Mouse (Mus musculus): ENCODE data around the gene Cfap300. TPM values are rescaled to one million over a fixed set of nuclear protein-coding genes. Genes with fewer than 3 reads are reported as not detected.

The Cfap300 gene
- polyA plus RNA-seq, 1 experiment from 2014 or later: 0.78 TPM

DNA sequence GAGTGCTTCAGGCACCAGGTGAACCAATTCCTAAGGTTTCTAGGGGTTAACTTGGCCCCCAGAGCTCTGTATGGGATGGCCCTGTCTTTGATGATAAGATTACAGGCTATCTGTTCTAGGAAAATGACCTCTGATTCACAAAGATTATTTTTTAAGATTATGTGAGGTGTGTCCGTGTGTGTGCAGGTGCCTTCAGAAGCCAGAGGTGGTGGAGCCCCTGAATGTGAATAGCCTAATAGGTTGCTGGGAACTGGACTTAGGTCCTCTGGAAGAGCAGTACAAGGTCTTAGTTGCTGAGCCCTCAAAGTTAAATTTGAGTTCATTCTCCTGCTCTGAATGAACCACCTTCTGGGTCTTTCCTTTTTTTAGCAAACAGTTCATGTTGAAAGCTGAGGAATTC lies 8.5 kb downstream of the Cfap300 start:
- H3K4me2 ChIP-seq (ENCODE audit: low read depth, low read length): no peak overlapping the region
- H3K27me3 ChIP-seq (ENCODE audit: control insufficient read depth, insufficient read depth, low read depth, low read length): no peaks in the 10 kb centered on the region
- no peak overlapping the region for H3K27ac ChIP-seq (ENCODE audit: low read length)
- no peaks in the 10 kb centered on the region for H3K9me3 ChIP-seq (replicated peaks; ENCODE audit: control insufficient read depth, low read length)
- no peaks in the 10 kb centered on the region for H3K4me1 ChIP-seq (ENCODE audit: control insufficient read depth, low read depth, low read length)
- no peak for ATAC-seq (ENCODE audit: low read depth)
- H3K4me3 ChIP-seq (ENCODE audit: low read depth, low read length): no peak overlapping the region
- 44% methylated on average over 1 of the region's 1 CpGs for WGBS (ENCODE audit: insufficient replicate concordance)
- H3K9ac ChIP-seq (ENCODE audit: low read depth, low read length): no peak overlapping the region
- no peaks in the 10 kb centered on the region for H3K36me3 ChIP-seq (ENCODE audit: control insufficient read depth, insufficient read depth)

DNA sequence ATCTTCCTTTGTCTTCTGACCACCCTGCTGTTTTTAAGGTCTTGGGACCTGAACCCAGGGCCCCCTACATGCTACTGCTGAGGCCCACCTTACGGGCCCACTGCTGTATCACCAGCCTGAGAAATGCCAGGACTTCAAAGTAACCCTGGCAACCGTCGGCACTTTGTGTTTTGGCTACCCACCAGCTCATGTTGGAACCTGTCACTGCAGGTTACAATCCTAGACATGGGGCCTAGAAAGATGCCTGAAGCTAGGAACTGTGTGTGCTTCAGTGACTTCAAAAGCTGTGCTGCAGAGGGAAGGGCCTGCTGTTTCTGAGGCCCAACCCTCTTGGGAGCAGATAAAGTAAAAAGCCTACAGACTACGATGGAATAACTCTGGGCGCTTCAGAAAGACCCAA lies 9.8 kb downstream of the Cfap300 start:
- WGBS (ENCODE audit: insufficient replicate concordance): 68% methylated on average over 5 of the region's 5 CpGs
- no peaks in the 10 kb centered on the region for H3K9me3 ChIP-seq (replicated peaks; ENCODE audit: control insufficient read depth, low read length)
- no peak overlapping the region for H3K4me3 ChIP-seq (ENCODE audit: low read depth, low read length)
- no peaks in the 10 kb centered on the region for H3K27me3 ChIP-seq (ENCODE audit: control insufficient read depth, insufficient read depth, low read depth, low read length)
- no peak overlapping the region for H3K27ac ChIP-seq (ENCODE audit: low read length)
- no peak for ATAC-seq (ENCODE audit: low read depth)
- no peak overlapping the region for H3K9ac ChIP-seq (ENCODE audit: low read depth, low read length)
- H3K36me3 ChIP-seq (ENCODE audit: control insufficient read depth, insufficient read depth): no peaks in the 10 kb centered on the region
- no peaks in the 10 kb centered on the region for H3K4me1 ChIP-seq (ENCODE audit: control insufficient read depth, low read depth, low read length)
- no peak overlapping the region for H3K4me2 ChIP-seq (ENCODE audit: low read depth, low read length)

DNA sequence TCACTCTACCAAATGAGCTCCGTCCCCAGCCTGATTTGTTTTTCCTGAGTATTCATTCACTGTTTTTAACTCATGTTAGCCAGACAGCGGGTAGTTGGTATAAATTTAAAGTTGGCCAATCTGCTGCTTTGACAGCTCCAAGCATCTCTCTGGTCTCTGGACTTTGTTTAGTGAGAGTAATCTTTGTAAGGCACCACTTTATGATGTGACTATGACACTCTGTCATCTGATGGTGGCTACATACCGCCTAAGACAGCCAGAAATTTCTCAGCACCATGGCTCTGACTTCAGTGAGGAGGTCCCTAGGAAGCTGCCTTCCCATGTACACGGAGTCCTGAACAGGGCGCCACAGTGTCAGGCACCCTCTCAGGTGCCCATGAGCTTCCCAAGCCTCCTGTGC lies 24.0 kb downstream of the Cfap300 start:
- H3K36me3 ChIP-seq (ENCODE audit: control insufficient read depth, insufficient read depth): no peaks in the 10 kb centered on the region
- H3K9me3 ChIP-seq (replicated peaks; ENCODE audit: control insufficient read depth, low read length): no peaks in the 10 kb centered on the region
- ATAC-seq (ENCODE audit: low read depth): no peak
- H3K4me1 ChIP-seq (ENCODE audit: control insufficient read depth, low read depth, low read length): no peaks in the 10 kb centered on the region
- 67% methylated on average over 5 of the region's 5 CpGs for WGBS (ENCODE audit: insufficient replicate concordance)
- no peak overlapping the region for H3K4me3 ChIP-seq (ENCODE audit: low read depth, low read length)
- no peak overlapping the region for H3K4me2 ChIP-seq (ENCODE audit: low read depth, low read length)
- H3K9ac ChIP-seq (ENCODE audit: low read depth, low read length): no peak overlapping the region
- no peak overlapping the region for H3K27ac ChIP-seq (ENCODE audit: low read length)
- peaks cover 3% of the 10 kb centered on the region; the same call in 1 of the 2 replicates for H3K27me3 ChIP-seq (ENCODE audit: control insufficient read depth, insufficient read depth, low read depth, low read length)

DNA sequence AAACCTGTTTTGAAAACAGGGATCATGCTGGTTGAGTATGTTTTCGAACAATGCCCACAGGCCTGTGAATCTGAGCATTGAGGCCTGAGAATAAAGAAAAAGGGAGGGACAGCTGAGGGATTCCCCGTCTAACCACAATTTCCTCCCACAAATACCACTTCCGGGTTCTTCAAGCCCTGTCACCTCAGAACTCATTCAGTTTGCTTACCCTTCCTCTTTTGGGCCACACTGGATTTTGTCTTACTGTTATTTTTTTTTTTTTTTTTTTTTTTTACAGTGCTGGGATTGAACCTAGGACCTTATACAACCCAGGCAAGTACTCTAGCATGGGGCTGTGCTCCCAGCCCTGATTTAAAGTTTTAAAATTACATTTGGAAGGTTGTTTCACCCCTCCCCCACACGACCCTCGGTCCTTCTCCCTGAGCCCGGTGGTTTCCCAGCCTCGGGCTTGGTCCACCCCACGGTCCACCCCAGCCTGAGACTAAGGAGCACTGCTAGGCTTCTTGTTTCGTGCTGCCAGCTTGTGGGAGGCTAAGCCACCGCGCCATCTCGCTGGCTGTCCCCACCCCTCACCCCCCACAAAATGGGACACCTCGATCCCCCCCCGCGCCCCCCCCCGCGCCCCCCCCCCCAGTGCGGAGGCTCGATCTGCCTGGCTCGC lies 25.2 kb downstream of the Cfap300 start:
- Histone ChIP-seq H3K4me1 (ENCODE audit: control insufficient read depth, low read depth, low read length) (no peaks in the 10 kb centered on the region), H3K4me3 (ENCODE audit: low read depth, low read length) (no peak overlapping the region), H3K36me3 (ENCODE audit: control insufficient read depth, insufficient read depth) (no peaks in the 10 kb centered on the region), H3K27me3 (ENCODE audit: control insufficient read depth, insufficient read depth, low read depth, low read length) (peaks cover 3% of the 10 kb centered on the region; the same call in 1 of the 2 replicates), H3K27ac (ENCODE audit: low read length) (no peak overlapping the region), H3K9ac (ENCODE audit: low read depth, low read length) (no peak overlapping the region), H3K4me2 (ENCODE audit: low read depth, low read length) (no peak overlapping the region), H3K9me3 (replicated peaks; ENCODE audit: control insufficient read depth, low read length) (no peaks in the 10 kb centered on the region)
- WGBS (ENCODE audit: insufficient replicate concordance): 18% methylated on average over 13 of the region's 20 CpGs
- ATAC-seq (ENCODE audit: low read depth): no peak

DNA sequence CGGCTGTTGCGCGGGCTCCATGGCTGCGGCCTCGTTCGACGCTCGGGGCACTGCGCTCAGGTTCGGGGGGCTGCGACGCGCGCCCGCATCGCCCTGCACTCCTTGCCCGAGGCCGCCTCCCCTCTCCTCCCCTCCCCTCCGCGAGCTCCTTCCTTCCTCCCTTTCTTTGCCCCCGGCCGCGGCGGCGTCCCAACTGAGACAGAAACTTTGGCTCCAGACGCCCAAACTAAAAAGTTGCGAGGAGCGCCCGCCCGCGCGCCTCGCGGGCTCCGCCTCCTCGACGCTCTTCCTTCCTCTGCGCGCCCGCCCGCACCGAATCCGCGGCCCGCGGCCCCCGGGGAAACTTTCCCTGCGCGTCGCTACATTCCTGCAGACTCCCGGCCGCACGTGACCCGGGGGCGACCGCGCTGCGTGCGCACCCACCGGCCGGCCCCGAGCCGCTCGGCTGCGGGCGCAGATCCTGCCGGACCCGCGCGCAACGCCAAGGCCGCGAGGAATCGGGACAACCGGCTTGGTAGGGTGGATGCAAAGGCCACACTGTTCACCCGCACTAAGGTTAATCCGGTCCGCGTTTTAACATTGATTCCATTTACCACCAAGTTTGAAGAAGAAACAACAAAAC lies 38.1 kb downstream of the Cfap300 start, which contains the start of gene Yap1:
Gene Yap1, minus strand, starts transcription at position 227 of the 622 bp plus-strand sequence.
- Histone ChIP-seq H3K27me3 (ENCODE audit: control insufficient read depth, insufficient read depth, low read depth, low read length) (peaks cover 49% of the 10 kb centered on the region), H3K27ac (ENCODE audit: low read length) (peak within 1 kb of the TSS; percentile 66), H3K4me1 (ENCODE audit: control insufficient read depth, low read depth, low read length) (no peaks in the 10 kb centered on the region), H3K36me3 (ENCODE audit: control insufficient read depth, insufficient read depth) (no peaks in the 10 kb centered on the region), H3K4me2 (ENCODE audit: low read depth, low read length) (peak within 1 kb of the TSS; percentile 48), H3K9ac (ENCODE audit: low read depth, low read length) (peak within 1 kb of the TSS; percentile 63), H3K4me3 (ENCODE audit: low read depth, low read length) (peak within 1 kb of the TSS; percentile 64), H3K9me3 (replicated peaks; ENCODE audit: control insufficient read depth, low read length) (no peaks in the 10 kb centered on the region)
- WGBS (ENCODE audit: insufficient replicate concordance): under 1% methylated on average over 60 of the region's 79 CpGs
- ATAC-seq (ENCODE audit: low read depth): peak; percentile 70

DNA sequence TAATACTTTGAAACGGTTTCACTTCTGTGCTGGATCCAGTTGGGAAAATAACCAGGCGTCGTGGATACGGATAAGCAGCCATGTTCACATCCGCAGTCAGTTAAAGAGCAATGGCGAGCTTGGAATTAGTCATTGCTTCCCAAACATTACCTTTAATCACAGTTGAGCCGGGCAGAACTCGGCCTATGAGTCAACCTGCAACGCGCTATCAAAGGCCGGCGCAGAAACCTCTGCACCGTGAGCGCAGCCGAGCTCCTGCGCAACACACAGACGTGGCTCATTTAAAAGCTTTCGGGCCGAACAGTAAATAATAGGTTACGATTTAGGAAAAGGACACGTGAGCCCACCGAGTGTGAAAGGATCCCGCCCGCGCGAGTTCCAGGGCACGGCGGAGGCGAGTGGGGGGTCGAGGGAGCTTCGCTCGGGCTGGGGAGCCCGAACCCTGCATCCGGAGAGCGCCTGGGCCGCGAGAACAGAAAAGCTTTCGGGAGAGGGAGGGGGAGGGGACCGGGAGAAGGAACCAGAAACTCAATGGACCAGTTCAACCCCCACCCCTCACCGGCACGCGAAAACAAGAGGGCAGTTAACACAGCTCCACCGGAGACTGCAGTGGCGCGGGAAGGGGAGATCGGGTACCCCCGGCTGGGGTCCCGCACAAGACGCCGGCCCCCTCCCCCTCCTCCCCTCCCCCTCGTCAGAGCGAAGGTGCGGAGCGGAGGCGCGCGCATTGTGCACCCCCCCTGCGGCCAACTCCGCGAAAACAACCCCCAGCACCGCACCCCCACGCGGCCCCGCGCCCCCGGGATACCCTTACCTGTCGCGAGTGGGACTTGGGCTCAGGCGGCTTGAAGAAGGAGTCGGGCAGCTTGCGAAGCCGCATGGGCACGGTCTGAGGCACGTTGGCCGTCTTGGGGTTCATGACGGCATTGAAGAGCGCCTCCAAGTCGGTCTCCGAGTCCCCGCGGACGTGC lies 39.0 kb downstream of the Cfap300 start:
- Histone ChIP-seq H3K4me3 (ENCODE audit: low read depth, low read length) (peak overlapping the region; percentile 64), H3K27me3 (ENCODE audit: control insufficient read depth, insufficient read depth, low read depth, low read length) (peaks cover 49% of the 10 kb centered on the region), H3K9me3 (replicated peaks; ENCODE audit: control insufficient read depth, low read length) (no peaks in the 10 kb centered on the region), H3K27ac (ENCODE audit: low read length) (peak overlapping the region; percentile 66), H3K4me2 (ENCODE audit: low read depth, low read length) (peak overlapping the region; percentile 48), H3K4me1 (ENCODE audit: control insufficient read depth, low read depth, low read length) (no peaks in the 10 kb centered on the region), H3K36me3 (ENCODE audit: control insufficient read depth, insufficient read depth) (no peaks in the 10 kb centered on the region), H3K9ac (ENCODE audit: low read depth, low read length) (peak overlapping the region; percentile 63)
- ATAC-seq (ENCODE audit: low read depth): peak; percentile 68
- WGBS (ENCODE audit: insufficient replicate concordance): under 1% methylated on average over 72 of the region's 82 CpGs

DNA sequence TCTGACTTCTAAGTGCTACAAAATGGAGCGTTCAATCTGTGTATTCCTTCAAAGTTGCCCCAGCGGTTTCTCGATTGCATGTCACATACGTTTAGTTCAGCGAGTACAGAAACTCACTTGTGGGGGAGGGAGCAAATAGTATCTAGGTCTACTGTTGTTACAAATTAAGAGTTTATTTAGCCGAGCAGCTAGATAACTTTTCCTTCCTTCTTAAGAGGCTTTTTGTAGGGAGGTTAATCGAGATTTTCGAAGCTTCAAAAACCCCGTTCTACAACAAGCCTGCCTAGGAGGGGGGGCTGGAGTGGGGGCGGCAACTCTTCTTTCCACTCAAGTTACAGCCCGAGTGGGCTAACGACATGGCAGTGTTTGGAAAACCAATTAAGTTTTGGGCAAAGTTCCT lies 39.8 kb downstream of the Cfap300 start:
- peaks cover 49% of the 10 kb centered on the region for H3K27me3 ChIP-seq (ENCODE audit: control insufficient read depth, insufficient read depth, low read depth, low read length)
- WGBS (ENCODE audit: insufficient replicate concordance): 5% methylated on average over 12 of the region's 12 CpGs
- ATAC-seq (ENCODE audit: low read depth): no peak
- no peak overlapping the region; the same call in 1 of the 2 replicates for H3K9ac ChIP-seq (ENCODE audit: low read depth, low read length)
- peak overlapping the region; percentile 66; the same call in 1 of the 2 replicates for H3K27ac ChIP-seq (ENCODE audit: low read length)
- H3K4me3 ChIP-seq (ENCODE audit: low read depth, low read length): peak overlapping the region; percentile 64
- H3K36me3 ChIP-seq (ENCODE audit: control insufficient read depth, insufficient read depth): no peaks in the 10 kb centered on the region
- H3K9me3 ChIP-seq (replicated peaks; ENCODE audit: control insufficient read depth, low read length): no peaks in the 10 kb centered on the region
- H3K4me2 ChIP-seq (ENCODE audit: low read depth, low read length): peak overlapping the region; percentile 48
- H3K4me1 ChIP-seq (ENCODE audit: control insufficient read depth, low read depth, low read length): no peaks in the 10 kb centered on the region

DNA sequence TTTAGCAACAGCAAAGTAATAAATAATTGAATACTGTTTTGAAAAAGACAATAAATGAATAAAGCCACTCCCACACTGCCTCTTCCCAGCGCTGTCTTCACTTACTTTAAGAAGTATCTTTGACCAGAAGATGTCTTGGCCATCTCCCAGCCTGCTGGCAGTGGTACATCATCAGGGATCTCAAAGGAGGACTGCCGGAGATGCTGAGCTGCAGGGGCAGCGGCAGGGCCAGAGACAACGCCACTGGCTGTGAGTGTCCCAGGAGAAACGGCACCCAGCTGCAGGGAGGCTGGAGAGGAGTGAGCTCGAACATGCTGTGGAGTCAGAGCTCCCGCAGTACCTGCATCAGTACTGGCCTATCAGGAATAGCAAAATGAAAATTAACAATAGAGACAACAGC lies 41.3 kb downstream of the Cfap300 start:
- Histone ChIP-seq H3K9me3 (replicated peaks; ENCODE audit: control insufficient read depth, low read length) (no peaks in the 10 kb centered on the region), H3K4me2 (ENCODE audit: low read depth, low read length) (no peak overlapping the region), H3K4me3 (ENCODE audit: low read depth, low read length) (no peak overlapping the region), H3K27ac (ENCODE audit: low read length) (no peak overlapping the region), H3K9ac (ENCODE audit: low read depth, low read length) (no peak overlapping the region), H3K27me3 (ENCODE audit: control insufficient read depth, insufficient read depth, low read depth, low read length) (peaks cover 46% of the 10 kb centered on the region), H3K36me3 (ENCODE audit: control insufficient read depth, insufficient read depth) (no peaks in the 10 kb centered on the region), H3K4me1 (ENCODE audit: control insufficient read depth, low read depth, low read length) (no peaks in the 10 kb centered on the region)
- no peak for ATAC-seq (ENCODE audit: low read depth)
- 58% methylated on average over 7 of the region's 7 CpGs for WGBS (ENCODE audit: insufficient replicate concordance)

Data from liver, embryonic 16.5 days (tissue).